Mouse (Mus musculus) spleen, adult 2 months (tissue): ENCODE data around the gene Zbtb12. TPM values are rescaled to one million over a fixed set of nuclear protein-coding genes. Genes with fewer than 3 reads are reported as not detected.

ENCODE experiments used
- DNase-seq, 2 experiments: peaks; one replicate each; pipeline versions ENCODE4 v3.0.0 to v3.0.0-alpha.2; 2012 to 2021; ENCODE audit warnings: low spot score in 2 of 2, low read depth in 1 of 2
- H3K27ac ChIP-seq: fragments of 200-500 bp; 2 replicates; pipeline ENCODE4 v1.5.1; 2012; ENCODE audit warnings: low read length, inconsistent platforms; ENCODE audit not compliant: insufficient read depth
- H3K27me3 ChIP-seq: fragments of 200-500 bp; 2 replicates; pipeline ENCODE4 v1.6.1; 2012; ENCODE audit warnings: mild to moderate bottlenecking, moderate library complexity, low read length, inconsistent platforms; ENCODE audit not compliant: control insufficient read depth, insufficient read depth
- H3K36me3 ChIP-seq: fragments of 200-500 bp; 2 replicates; pipeline ENCODE4 v1.6.1; 2012; ENCODE audit warnings: mild to moderate bottlenecking, low read length, inconsistent platforms; ENCODE audit not compliant: control insufficient read depth, insufficient read depth
- H3K4me1 ChIP-seq: fragments of 200-500 bp; 2 replicates; pipeline ENCODE4 v1.6.1; 2011; ENCODE audit warnings: inconsistent platforms; ENCODE audit not compliant: control insufficient read depth, insufficient read depth, insufficient read length
- H3K4me3 ChIP-seq: fragments of 200-500 bp; 2 replicates; pipeline ENCODE4 v1.5.1; 2011; ENCODE audit warnings: mild to moderate bottlenecking, inconsistent platforms; ENCODE audit not compliant: insufficient read depth, insufficient read length; ENCODE audit errors: extremely low read depth
- CTCF ChIP-seq: fragments of 200-500 bp; IDR thresholded peaks from 2 replicates; pipeline ENCODE4 v1.5.1; 2011; ENCODE audit warnings: mild to moderate bottlenecking, inconsistent platforms; ENCODE audit not compliant: insufficient read depth, insufficient read length, insufficient replicate concordance; ENCODE audit errors: extremely low read depth
- POLR2A ChIP-seq: fragments of 200-500 bp; IDR thresholded peaks from 2 replicates; pipeline ENCODE4 v1.6.1; 2011; ENCODE audit warnings: low read depth, low read length, inconsistent platforms
- WGBS: fragments of 180-500 bp; shearing (Covaris S2); methylation state at CpG from one replicate; pipeline ENCODE4 v1.1.7; 2018; 5-methylcytosine and 5-hydroxymethylcytosine counted together
- polyA plus RNA-seq: library from polyadenylated mRNA; depleted of rRNA; stranded (reverse); fragments of >200 nt; gene quantifications from 2 replicates; pipeline ENCODE4 v1.2.3, GENCODE M21; 2012

The Zbtb12 gene
- polyA plus RNA-seq, 1 experiment = 12.0 TPM

DNA sequence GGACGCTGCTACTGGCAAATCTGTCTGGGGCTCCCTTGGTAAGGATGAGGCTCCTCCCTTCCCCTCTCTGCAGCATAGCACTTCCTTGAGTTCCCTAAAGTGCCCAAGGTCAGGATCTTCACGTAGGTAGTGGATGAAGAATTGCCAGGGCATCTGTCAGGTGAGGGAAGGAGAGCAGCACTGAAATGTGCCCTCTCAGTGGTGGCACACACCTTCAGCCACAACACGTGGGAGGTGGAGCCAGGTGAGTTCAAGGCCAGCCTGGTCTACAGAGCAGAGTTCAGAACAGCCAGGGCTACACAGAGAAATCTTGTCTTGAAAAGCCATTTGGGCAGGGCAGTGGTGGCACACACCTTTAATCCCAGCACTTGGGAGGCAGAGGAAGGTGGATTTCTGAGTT is 24.5 kb upstream of the Zbtb12 start:
- 88% methylated on average over 3 of the region's 3 CpGs for WGBS

GRCm38 (mm10) chr17:34855825-34856224 is 23.5 kb upstream of the Zbtb12 start:
- peak in 1 of 2 experiments; percentile 52 for DNase-seq
- TF ChIP-seq POLR2A (no peak), CTCF (peak; percentile 75; the same call in 1 of the 2 replicates)

More for the DNA sequence above, 24.5 kb upstream of the Zbtb12 start:
- TF ChIP-seq CTCF (no peak), POLR2A (no peak)
- DNase-seq = no peak
- Histone ChIP-seq H3K4me3 (no peak overlapping the region), H3K4me1 (peaks cover 7% of the 10 kb centered on the region; the same call in 1 of the 2 replicates), H3K27me3 (no peaks in the 10 kb centered on the region), H3K36me3 (peaks cover 12% of the 10 kb centered on the region), H3K27ac (no peak overlapping the region)

GRCm38 (mm10) chr17:34858670-34859069 is 20.6 kb upstream of the Zbtb12 start:
- DNase-seq = no peak
- H3K4me1 ChIP-seq = no peaks in the 10 kb centered on the region
- peaks cover 8% of the 10 kb centered on the region for H3K36me3 ChIP-seq
- H3K27ac ChIP-seq = peak overlapping the region; percentile 27; the same call in 1 of the 2 replicates
- H3K27me3 ChIP-seq = no peaks in the 10 kb centered on the region
- no peak overlapping the region for H3K4me3 ChIP-seq
- TF ChIP-seq POLR2A = no peak
- no peak for TF ChIP-seq CTCF
- WGBS = 8% methylated on average over 4 of the region's 4 CpGs

More at GRCm38 (mm10) chr17:34855825-34856224, 23.5 kb upstream of the Zbtb12 start:
- H3K27me3 ChIP-seq = no peaks in the 10 kb centered on the region
- WGBS = 46% methylated on average over 3 of the region's 3 CpGs
- no peak overlapping the region for H3K27ac ChIP-seq
- peaks cover 5% of the 10 kb centered on the region; the same call in 1 of the 2 replicates for H3K4me1 ChIP-seq
- no peak overlapping the region for H3K4me3 ChIP-seq
- peaks cover 12% of the 10 kb centered on the region for H3K36me3 ChIP-seq

DNA sequence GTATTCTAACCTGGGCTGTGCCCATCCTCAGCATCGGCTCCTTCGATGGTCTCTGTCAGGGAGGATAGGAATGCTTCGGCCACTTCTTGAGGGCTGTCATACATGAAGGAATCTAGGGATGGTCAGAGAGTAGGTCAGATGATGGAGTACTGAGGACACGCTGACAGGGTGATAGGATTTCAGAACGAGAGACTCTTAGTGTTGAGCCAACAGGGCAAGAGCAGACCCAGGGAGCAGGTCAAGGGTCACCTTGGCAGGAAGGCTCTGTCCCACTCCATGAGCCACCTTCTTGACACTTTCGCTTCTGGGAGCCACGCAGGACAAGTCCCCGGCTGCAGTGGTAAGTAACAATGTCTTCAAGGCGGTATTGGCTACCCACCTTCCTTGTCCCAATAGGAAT is 18.8 kb upstream of the Zbtb12 start:
- Histone ChIP-seq H3K27ac (no peak overlapping the region), H3K4me3 (no peak overlapping the region), H3K36me3 (no peaks in the 10 kb centered on the region), H3K4me1 (no peaks in the 10 kb centered on the region), H3K27me3 (no peaks in the 10 kb centered on the region)
- WGBS = 90% methylated on average over 9 of the region's 9 CpGs
- no peak for TF ChIP-seq CTCF
- no peak for TF ChIP-seq POLR2A
- DNase-seq = no peak

- 77% methylated on average over 13 of the region's 13 CpGs for WGBS
- no peak overlapping the region for H3K4me3 ChIP-seq
- TF ChIP-seq CTCF (no peak), POLR2A (no peak)
- no peaks in the 10 kb centered on the region for H3K4me1 ChIP-seq
- no peaks in the 10 kb centered on the region for H3K27me3 ChIP-seq
- H3K36me3 ChIP-seq = no peaks in the 10 kb centered on the region
- H3K27ac ChIP-seq = peak overlapping the region; percentile 38
- DNase-seq = no peak
Observed at GRCm38 (mm10) chr17:34861704-34862415, 17.4 kb upstream of the Zbtb12 start.

- 56% methylated on average over 8 of the region's 8 CpGs for WGBS
- peak within 1 kb of the TSS; percentile 38 for H3K27ac ChIP-seq
- no peak for TF ChIP-seq POLR2A
- TF ChIP-seq CTCF = no peak
- no peak for DNase-seq
- H3K27me3 ChIP-seq = no peaks in the 10 kb centered on the region
- no peaks in the 10 kb centered on the region for H3K4me1 ChIP-seq
- H3K36me3 ChIP-seq = no peaks in the 10 kb centered on the region
- H3K4me3 ChIP-seq = no peak within 1 kb of the TSS
Observed at GRCm38 (mm10) chr17:34862416-34863081, 16.7 kb upstream of the Zbtb12 start, which contains the start of gene Cfb. TSS of gene Cfb (minus strand) at chr17:34862518.

- H3K27me3 ChIP-seq = no peaks in the 10 kb centered on the region
- no peak overlapping the region for H3K27ac ChIP-seq
- DNase-seq = no peak
- no peaks in the 10 kb centered on the region for H3K4me1 ChIP-seq
- no peak overlapping the region for H3K4me3 ChIP-seq
- TF ChIP-seq CTCF = no peak
- TF ChIP-seq POLR2A = no peak
- H3K36me3 ChIP-seq = no peaks in the 10 kb centered on the region
- WGBS = 60% methylated on average over 7 of the region's 7 CpGs
Observed at GRCm38 (mm10) chr17:34865981-34866380, 13.3 kb upstream of the Zbtb12 start.
